Mouse (Mus musculus) monocyte, adult 2 months (primary cell): Measurements from ENCODE around the gene Clstn1.
A peak's percentile ranks its signal among the peaks of the same experiment; 100 is the strongest.

Experiments
- DNase-seq, 2 experiments: peaks; one replicate each; pipeline ENCODE4 v3.0.0; 2022; ENCODE audit warnings: low spot score in 2 of 2, low read depth in 1 of 2

The Clstn1 gene

DNA sequence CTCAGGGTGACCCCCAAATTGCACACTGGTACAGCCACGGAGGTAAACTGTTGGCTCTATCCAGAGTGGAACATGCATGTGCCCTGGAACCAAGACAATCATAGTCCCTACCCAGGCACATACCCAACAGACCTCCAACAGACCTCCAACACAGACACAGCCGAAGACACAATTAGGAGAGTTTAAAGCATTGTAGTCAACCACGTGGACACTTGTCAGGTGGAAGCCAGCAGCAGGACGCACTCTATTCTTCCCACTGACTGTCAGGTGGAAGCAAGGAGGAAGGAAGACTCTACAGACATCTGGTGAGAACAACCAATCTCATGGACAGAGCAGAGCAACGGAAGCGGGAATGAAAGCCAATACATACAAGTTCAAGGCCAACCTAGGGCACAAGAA lies 79.4 kb downstream of the Clstn1 start:
- DNase-seq = no peak

DNA sequence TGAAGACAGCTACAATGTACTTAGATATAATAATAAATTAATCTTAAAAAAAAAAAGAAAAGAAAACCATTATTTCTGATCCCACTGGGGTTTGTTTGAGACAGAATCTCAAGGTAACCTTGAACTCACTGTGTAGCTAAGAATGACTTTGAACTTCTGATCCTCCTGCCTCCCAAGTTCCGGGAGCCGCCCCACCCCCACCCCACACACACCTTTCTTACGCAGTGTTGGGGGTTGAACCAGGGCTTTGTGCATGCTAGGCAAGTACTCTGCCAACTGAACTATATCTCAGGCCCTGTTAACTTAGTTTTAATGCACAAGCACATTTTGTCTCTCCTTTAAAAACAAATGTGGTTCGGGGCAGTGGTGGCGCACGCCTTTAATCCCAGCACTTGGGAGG lies 84.9 kb downstream of the Clstn1 start:
- DNase-seq = no peak

DNA sequence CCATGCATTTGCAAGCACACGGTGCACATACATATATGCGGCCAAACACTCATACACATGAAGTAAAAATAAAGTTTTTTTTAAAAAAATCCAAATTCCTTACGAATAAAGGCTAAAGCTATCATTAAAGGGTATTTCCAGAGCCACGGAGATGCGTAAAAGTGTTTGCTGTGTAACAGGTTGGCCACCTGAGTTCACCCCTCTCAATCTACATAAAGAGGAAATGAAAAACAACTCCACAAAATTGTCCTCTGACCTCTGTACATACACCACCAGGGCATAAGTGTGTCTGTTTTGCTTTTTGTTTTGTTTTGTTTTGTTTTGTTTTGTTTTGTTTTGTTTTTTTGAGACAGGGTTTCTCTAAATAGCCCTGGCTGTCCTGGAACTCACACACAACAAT lies 86.5 kb downstream of the Clstn1 start:
- no peak for DNase-seq

DNA sequence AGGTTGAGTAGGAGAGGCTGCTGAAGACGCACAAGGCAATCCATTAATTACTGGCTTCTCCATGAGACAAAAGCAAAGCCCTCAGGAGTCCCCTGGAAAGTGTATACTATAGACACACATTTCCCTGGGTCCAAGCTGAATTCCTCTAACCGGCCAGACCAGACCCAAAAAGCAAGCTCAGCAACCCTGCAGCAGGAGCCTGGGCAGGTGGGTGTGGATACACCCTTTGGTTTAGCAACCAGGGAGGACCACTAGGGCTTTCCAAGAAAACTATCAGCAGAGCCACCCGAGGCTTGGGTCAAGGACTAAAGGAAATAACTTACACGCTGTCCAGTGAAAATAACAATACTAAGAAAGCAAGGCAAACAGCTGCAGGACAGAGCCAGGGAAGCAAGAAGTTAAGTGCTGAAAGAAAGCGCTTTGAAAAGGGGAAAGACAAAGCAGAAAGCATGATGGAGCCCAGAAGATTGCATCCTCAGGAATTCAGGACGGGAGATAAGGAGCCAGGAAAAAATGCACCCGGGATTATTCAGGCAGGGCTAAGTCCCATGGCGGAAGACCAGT lies 88.6 kb downstream of the Clstn1 start:
- no peak for DNase-seq

DNA sequence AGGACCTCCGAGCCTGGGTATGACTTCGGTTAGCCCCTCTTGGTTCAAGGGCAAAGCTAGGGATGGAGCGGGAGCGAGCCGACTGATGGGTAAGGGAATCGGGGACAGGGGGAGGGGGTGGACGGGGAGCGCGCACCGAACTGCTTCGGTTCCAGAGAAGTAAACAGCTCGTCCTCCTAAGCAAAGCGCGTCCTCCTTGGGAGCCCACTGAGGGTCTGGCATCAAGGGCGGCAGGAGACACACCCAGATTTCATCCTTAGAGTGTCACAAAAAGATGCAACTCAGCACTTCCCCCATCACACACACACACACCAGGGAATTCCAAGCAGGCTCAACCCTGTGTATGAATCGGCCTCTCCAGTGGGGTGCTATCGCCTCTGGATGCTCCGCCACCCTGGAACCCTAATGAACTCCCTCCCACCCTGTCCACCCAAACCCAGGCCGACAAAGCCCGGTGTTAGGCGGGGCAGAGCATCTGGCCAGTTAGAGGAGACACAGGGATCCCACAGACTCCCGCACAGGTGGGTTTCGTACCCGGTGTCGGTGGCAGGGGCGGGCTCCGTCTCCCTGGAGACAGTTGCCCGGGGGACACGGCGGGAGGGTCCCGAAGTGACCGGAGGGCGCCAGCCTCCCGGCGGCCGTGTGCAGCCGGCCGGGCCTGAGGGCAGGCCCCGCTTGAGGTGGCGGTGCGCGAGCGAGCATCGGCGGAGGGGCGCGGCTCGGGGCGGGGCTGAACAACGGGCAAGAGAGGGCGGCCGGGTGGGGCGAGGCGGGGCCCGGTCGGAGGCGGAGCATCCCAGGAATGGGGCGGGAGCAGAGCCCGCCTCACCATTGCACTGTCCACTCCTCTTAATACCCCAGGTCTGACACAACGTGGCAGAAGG lies 89.4 kb downstream of the Clstn1 start:
- DNase-seq = no peak

DNA sequence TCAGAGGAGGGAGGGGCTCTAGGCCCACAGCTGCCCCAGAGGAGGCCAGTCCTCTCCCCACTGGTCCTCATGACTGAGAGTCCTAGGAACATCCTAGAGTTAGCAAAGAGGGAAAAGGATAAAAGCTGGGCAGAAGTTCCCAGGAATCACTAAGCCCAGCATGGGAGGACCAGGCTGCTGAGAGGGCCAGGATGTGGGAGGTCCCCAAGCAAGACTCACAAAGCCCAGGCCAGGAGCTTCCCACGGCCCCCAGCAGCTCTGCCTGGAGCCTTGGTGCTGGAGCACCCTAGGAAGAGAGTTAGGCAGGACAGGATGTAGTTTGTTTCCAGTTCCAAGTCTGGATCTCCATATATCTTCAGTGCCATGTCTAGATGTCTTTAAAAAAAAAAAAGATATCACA lies 91.7 kb downstream of the Clstn1 start:
- DNase-seq = no peak

DNA sequence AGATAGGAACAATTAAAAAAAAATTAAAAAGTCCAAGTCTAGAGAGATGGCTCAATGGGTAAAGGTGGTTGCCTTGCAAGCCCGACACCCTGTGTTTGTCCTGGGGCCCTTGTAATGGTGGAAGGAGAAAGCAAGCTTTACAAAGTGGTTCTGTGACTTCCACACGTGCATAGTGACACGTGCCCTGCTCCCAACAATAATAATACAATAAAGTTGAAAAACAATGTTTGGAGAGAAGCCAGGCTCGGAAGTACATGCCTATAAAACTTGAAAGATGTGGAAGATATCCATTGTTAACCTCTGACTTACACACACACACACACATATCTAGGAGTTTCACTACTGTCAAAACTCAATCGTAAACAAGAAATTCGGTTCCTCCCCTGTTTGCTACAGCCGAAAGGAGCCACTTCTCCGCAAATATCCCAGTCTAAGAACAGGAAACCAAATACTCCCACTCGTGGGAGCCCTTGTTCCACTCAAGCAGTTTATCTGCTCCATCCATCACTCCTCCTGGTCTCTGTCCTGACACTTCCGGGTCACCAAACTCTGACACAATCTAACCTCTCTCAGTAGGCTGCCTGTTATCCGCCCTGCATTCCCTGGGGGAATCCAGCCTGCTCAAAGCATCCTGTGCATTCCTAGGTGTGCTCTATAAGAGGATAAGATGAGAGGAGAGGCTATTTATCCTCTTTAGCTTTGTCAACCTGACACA lies 92.9 kb downstream of the Clstn1 start:
- no peak for DNase-seq

DNA sequence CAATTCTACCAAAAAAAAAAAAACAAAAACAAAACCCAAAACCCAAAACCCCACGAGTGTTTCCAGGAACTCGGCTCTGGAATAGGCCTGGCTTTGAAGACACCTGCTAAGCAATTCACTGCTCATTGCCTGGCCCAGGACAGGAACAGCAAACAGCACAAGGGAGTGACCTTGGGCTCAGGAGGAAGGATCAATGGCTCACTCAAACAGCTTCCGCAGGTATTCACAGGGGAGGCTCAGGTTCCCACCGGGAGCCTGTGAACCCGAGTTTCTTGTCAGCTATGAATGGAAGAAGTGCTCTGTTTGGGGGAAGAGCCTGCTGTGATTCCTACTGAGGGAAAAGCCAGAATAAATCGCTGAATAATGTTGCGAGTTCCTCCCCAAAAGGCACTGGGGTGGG lies 97.6 kb downstream of the Clstn1 start:
- DNase-seq = no peak

DNA sequence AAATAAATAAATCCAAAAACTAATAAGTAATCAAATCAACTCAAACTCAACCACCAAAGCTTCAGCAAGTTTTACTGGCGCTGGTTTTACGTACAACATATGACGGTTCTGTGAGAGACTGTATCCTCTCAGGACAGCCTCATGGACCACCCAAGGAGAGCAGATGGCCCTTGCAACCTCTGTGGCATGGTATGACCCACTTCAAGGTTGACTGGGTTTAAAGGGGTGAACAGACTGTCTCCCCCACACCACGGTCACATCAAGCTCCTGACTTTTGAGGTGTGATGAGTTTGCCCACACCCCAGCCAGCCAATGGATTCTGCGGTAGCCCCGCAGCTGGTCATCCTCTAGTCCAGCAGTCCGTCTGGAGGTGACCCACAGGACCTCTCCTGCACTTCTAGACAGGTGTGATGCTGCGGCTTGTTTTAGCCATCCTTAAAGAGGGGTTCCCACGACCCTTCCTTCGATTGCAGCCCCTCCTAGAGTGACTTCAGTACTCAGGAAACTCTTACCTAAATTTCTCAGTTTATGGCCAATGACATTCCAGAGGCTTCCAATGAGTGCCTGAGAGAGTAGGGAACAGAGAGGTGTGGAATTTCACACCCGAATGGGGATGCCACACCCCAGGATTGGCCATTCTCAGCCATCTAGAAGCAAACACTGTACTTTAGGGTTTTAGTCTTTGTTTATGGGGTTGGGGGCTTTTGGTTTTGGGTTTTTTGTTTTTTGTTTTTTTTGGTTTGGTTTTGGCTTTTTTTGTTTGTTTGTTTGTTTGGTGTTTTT lies 98.8 kb downstream of the Clstn1 start:
- no peak for DNase-seq

DNA sequence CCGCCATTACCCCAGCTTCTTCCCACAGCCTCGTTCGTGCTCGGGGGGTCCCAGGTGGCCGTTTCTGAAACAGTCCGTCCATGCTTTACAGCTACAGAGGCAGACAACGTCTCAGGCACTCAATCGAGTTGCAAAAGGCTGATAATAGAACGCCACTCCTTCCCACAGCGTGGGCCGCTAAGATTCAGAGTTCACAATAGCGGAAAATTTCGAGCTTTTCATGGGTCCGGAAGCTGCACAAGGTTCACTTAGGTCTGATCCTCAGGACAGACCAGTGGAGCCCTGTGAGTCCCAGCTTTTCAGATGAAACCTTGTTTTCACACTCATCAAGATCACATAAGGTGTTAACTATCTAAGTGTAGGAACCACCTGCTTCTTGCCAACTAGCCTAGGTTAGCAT lies 102.6 kb downstream of the Clstn1 start:
- no peak for DNase-seq

DNA sequence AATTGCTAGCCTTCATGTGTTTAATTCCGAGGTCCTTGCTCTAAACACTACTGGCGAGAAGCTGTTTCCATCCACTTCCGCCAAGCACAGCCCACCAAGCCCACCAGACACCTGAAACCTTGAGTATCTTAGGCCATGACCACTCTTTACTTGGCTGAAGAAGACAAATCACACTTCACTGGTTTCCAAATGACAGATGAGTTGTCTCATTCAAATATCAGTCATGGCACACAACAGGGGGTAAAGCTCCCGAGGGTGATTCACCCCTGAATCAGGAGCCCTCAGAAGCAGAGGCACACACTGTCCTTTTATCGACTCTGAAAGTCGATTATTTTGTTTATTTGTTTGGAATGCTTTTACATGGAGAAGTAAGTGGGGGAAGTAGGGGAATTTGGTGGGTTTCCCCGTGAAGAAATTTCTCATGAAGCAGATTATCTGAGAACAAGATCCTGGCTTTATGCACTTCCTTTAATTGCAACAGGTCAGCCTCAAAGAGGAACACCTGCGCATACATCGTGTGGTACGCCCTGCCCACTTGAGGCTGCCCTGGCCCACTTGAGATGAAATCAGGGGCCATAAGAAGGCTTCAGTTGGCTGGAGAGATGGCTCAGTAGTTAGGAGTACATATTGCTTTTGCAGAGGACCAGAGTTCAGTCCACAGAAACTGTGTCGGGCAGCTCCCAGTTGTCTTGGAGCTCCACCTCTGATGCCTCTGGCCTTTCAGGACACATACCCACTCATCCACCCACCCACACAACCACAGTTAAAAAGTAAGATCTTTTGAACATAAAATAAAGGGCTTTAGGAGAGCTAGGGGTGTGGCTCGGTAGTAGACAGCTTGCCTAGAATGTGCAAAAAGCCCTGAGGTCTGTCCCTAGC lies 103.8 kb downstream of the Clstn1 start:
- no peak for DNase-seq

DNA sequence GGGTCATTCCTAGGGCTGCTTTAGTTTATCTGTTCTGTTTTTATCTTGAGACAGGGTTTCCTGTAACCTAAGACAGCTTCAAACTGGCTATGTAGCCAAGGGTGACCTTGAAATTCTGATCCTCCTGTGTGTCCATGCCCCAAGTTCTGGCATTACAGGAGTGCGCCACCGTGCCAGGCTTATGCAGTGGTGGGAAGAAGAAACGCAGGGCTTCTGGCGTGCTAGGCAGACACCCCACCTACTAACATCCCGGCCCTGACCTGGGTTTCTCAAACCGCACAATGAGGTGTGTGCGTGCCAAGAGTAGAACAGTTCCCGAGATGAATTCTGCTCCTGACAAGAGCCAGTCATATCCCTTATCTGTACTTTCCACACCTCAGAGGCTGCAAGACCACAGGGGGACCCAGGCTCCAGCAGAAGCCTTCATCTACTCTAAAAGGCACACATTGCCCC lies 104.6 kb downstream of the Clstn1 start:
- no peak for DNase-seq

DNA sequence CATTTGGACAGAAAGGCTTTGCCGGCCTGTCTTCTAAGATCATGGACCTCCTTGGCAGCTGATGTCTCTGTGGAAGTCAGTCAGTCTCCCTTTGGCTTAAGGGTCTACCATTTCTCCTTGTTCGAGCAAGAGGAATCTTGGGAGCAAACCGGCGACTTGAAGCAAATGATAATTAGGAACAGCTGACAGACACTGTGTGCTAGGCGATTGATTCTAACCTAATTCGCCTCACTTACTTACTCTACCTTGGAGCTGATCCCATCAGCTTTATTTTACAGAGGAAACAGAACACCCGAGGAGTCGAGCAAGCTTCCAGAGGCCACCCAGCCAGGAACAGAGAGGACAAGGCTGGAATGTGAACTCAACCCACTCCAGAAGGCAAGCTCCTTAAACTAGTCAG lies 105.1 kb downstream of the Clstn1 start:
- no peak for DNase-seq

DNA sequence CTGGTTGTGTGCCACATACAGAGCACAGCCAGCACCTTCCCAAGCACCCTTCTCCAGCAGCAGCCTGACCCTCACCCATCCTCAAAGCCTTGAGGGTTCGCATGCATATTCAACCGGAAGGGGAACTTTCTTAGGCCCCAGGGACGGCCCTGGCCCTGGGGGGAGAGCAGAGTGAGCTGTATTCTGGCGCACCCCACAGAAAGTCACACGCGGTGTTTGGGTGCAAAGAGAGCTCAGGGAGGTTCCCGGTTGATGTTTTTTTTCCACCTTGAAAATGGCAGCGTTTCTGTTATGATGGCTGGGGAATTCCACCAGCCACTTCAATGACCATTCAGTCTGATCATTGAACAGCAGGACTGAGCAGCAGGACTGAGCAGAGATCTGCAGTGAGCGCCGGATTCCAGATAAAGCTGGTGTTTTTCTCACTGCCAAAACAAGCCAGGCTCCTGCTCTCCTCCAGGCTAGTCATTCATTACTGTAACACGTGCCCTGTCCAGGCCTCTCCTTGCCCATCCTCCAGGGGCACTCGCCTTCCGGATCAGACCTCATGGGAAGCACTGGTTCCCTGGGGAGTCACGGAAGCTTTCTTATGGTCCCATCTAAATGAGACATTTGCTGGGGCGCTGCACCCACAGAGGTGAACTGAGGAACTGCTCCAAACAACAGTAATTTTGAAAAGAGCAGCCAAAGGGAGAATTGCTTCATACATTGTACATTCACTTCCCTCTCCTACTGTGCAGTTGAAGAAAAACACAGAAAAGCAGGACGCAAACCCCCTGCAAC lies 110.1 kb downstream of the Clstn1 start:
- DNase-seq = peak in 1 of 2 experiments; percentile 41

DNA sequence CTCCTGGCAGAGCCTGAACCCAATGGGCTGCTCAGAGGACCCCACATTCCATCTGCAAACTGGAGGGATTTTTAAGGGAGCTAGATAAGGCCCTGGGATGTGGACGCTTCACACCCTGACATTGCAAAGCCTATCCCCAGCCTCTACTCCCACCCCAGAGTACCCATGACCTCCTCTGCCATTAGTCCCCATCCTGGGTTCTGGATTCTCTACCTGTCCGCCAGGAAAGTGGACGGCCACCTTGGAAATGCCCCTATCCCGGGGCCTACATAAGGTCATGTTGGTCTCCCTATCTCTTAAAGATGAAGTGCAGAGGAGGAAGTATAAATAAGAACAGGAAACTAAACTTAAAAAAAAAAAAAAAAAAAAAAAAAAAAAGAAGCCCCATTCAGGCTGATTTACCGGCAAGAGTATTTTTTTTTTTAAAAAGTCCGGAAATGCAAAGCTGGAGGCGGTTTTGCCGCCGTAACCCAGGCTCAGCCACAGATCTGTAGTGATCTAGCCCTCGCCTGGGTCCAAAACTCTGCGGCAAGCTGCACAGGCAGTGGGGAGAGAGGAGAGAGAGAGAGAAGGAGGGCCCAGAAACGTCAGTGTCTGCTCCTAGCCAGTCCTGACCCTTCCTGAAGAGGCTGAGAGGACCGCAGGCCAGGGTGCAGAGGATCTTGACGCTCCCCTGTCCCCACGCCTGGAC lies 111.4 kb downstream of the Clstn1 start:
- peak in 1 of 2 experiments; percentile 21 for DNase-seq

DNA sequence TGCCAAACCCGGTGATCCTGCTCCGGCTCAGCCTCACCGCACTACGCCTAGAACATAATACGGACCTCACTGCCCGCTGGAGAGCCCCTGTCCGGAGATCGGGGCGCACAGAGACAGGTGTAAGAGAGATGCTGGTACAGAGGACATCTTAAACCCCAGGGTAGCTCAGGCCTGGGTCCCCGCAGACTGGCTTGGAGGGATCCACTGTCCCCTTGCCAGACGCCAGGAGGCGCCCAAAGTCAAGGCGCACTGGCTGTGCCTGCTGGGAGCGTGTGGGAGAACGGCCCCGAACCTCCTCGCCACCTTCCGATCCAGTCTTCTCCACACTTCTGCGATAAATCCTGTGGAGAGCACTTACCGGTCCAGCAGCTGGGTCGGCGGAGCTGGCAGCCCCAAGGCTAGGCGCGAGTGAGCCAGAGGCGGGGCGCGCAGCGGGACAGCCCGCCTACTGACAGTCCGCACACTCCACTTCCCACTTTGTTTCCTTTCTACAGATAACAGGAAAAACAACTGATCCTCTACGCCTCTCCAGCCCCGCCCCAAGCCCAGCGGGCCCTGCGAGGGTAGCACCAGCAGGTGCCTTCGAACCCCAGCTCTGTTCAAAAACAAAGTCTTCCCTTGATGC lies 112.0 kb downstream of the Clstn1 start:
- DNase-seq = peak in 1 of 2 experiments; percentile 47
